Mouse (Mus musculus): ENCODE results near the gene Ralgapa1. TPM values are rescaled to one million over a fixed set of nuclear protein-coding genes. Genes with fewer than 3 reads are reported as not detected.
A peak's percentile ranks its signal among the peaks of the same experiment; 100 is the strongest.
"Not testable (repeated sequence)": the region's sequence is repeated elsewhere in the genome, so short reads cannot be mapped to it uniquely, and the experiment has no call there.

Gene Ralgapa1
- polyA plus RNA-seq, 1 experiment from 2014 or later, result 20.4 TPM

- H3K4me2 ChIP-seq, result peak within 1 kb of the TSS; percentile 94
- H3K4me3 ChIP-seq, result peak within 1 kb of the TSS; percentile 53
- H3K9me3 ChIP-seq (replicated peaks), result no peaks in the 10 kb centered on the region
- under 1% methylated on average over 72 of the region's 77 CpGs for WGBS
- H3K4me1 ChIP-seq (replicated peaks), result peaks cover 25% of the 10 kb centered on the region
- peaks cover 3% of the 10 kb centered on the region for H3K36me3 ChIP-seq
- no peak within 1 kb of the TSS for H3K9ac ChIP-seq
- no peak within 1 kb of the TSS for H3K27ac ChIP-seq (ENCODE audit: poor library complexity, severe bottlenecking)
- 0 out of 2 replicates have a peak, but pooled peaks have one; percentile 37 for ATAC-seq (ENCODE audit: insufficient number of reproducible peaks, low FRiP score)
- peaks cover 63% of the 10 kb centered on the region for H3K27me3 ChIP-seq (replicated peaks)
These were observed 221.9 kb downstream of the Ralgapa1 start, which contains the start of gene Insm2 for GRCm38 (mm10) chr12:55598887-55599561. Gene Insm2 (plus strand): TSS chr12:55599427.

GRCm38 (mm10) chr12:55598537-55598886 lies 222.5 kb downstream of the Ralgapa1 start:
- H3K9me3 ChIP-seq (replicated peaks), result no peaks in the 10 kb centered on the region
- peak overlapping the region; percentile 94 for H3K4me2 ChIP-seq
- peak overlapping the region; percentile 53 for H3K4me3 ChIP-seq
- WGBS, result 7% methylated on average over 7 of the region's 7 CpGs
- H3K4me1 ChIP-seq (replicated peaks), result peaks cover 25% of the 10 kb centered on the region
- H3K27ac ChIP-seq (ENCODE audit: poor library complexity, severe bottlenecking), result no peak overlapping the region
- H3K27me3 ChIP-seq (replicated peaks), result peaks cover 63% of the 10 kb centered on the region
- ATAC-seq (ENCODE audit: insufficient number of reproducible peaks, low FRiP score), result no peak
- no peaks in the 10 kb centered on the region for H3K36me3 ChIP-seq
- H3K9ac ChIP-seq, result no peak overlapping the region

GRCm38 (mm10) chr12:55586936-55587335 lies 234.0 kb downstream of the Ralgapa1 start:
- not testable (repeated sequence) for H3K9ac ChIP-seq; H3K9me3 ChIP-seq (replicated peaks); H3K4me2 ChIP-seq; H3K4me1 ChIP-seq (replicated peaks); H3K27ac ChIP-seq (ENCODE audit: poor library complexity, severe bottlenecking); H3K4me3 ChIP-seq; H3K27me3 ChIP-seq (replicated peaks); H3K36me3 ChIP-seq; ATAC-seq (ENCODE audit: insufficient number of reproducible peaks, low FRiP score)
- 55% methylated on average over 9 of the region's 9 CpGs for WGBS

- H3K36me3 ChIP-seq, result no peaks in the 10 kb centered on the region
- H3K9me3 ChIP-seq (replicated peaks), result peaks cover 4% of the 10 kb centered on the region
- 0 out of 2 replicates have a peak, but pooled peaks have one; percentile 42 for ATAC-seq (ENCODE audit: insufficient number of reproducible peaks, low FRiP score)
- H3K4me3 ChIP-seq, result no peak overlapping the region
- H3K9ac ChIP-seq, result no peak overlapping the region
- no peaks in the 10 kb centered on the region for H3K4me1 ChIP-seq (replicated peaks)
- no peak overlapping the region for H3K27ac ChIP-seq (ENCODE audit: poor library complexity, severe bottlenecking)
- H3K4me2 ChIP-seq, result no peak overlapping the region
- WGBS, result 5% methylated on average over 6 of the region's 6 CpGs
- no peaks in the 10 kb centered on the region for H3K27me3 ChIP-seq (replicated peaks)
These were observed 247.2 kb downstream of the Ralgapa1 start for GRCm38 (mm10) chr12:55573794-55574193.

- no peak overlapping the region for H3K27ac ChIP-seq (ENCODE audit: poor library complexity, severe bottlenecking)
- no peaks in the 10 kb centered on the region for H3K27me3 ChIP-seq (replicated peaks)
- H3K4me2 ChIP-seq, result no peak overlapping the region
- no peaks in the 10 kb centered on the region for H3K4me1 ChIP-seq (replicated peaks)
- ATAC-seq (ENCODE audit: insufficient number of reproducible peaks, low FRiP score), result no peak
- H3K4me3 ChIP-seq, result no peak overlapping the region
- H3K9me3 ChIP-seq (replicated peaks), result peaks cover 4% of the 10 kb centered on the region
- H3K9ac ChIP-seq, result no peak overlapping the region
- H3K36me3 ChIP-seq, result no peaks in the 10 kb centered on the region
These were observed 247.9 kb downstream of the Ralgapa1 start for GRCm38 (mm10) chr12:55573089-55573488.

- ATAC-seq (ENCODE audit: insufficient number of reproducible peaks, low FRiP score), result no peak
- no peak overlapping the region for H3K9ac ChIP-seq
- no peaks in the 10 kb centered on the region for H3K27me3 ChIP-seq (replicated peaks)
- H3K9me3 ChIP-seq (replicated peaks), result peaks cover 4% of the 10 kb centered on the region
- H3K4me3 ChIP-seq, result no peak overlapping the region
- no peaks in the 10 kb centered on the region for H3K36me3 ChIP-seq
- no peak overlapping the region for H3K4me2 ChIP-seq
- H3K27ac ChIP-seq (ENCODE audit: poor library complexity, severe bottlenecking), result no peak overlapping the region
- WGBS, result 80% methylated on average over 10 of the region's 10 CpGs
- H3K4me1 ChIP-seq (replicated peaks), result no peaks in the 10 kb centered on the region
These were observed 249.3 kb downstream of the Ralgapa1 start for GRCm38 (mm10) chr12:55571661-55572060.

- ATAC-seq (ENCODE audit: insufficient number of reproducible peaks, low FRiP score), result no peak
- Histone ChIP-seq H3K4me2 (no peak overlapping the region), H3K9me3 (replicated peaks) (peaks cover 4% of the 10 kb centered on the region), H3K27me3 (replicated peaks) (no peaks in the 10 kb centered on the region), H3K27ac (ENCODE audit: poor library complexity, severe bottlenecking) (no peak overlapping the region), H3K4me3 (no peak overlapping the region), H3K36me3 (no peaks in the 10 kb centered on the region), H3K4me1 (replicated peaks) (no peaks in the 10 kb centered on the region), H3K9ac (no peak overlapping the region)
- 75% methylated on average over 11 of the region's 11 CpGs for WGBS
These were observed 249.8 kb downstream of the Ralgapa1 start for GRCm38 (mm10) chr12:55571181-55571580.

GRCm38 (mm10) chr12:55570646-55571045 lies 250.3 kb downstream of the Ralgapa1 start:
- no peak overlapping the region for H3K27ac ChIP-seq (ENCODE audit: poor library complexity, severe bottlenecking)
- H3K27me3 ChIP-seq (replicated peaks), result no peaks in the 10 kb centered on the region
- no peaks in the 10 kb centered on the region for H3K36me3 ChIP-seq
- ATAC-seq (ENCODE audit: insufficient number of reproducible peaks, low FRiP score), result no peak
- no peak overlapping the region for H3K4me3 ChIP-seq
- no peaks in the 10 kb centered on the region for H3K4me1 ChIP-seq (replicated peaks)
- H3K9ac ChIP-seq, result no peak overlapping the region
- WGBS, result 81% methylated on average over 9 of the region's 9 CpGs
- H3K4me2 ChIP-seq, result no peak overlapping the region
- peaks cover 4% of the 10 kb centered on the region for H3K9me3 ChIP-seq (replicated peaks)

GRCm38 (mm10) chr12:55569676-55570075 lies 251.3 kb downstream of the Ralgapa1 start:
- Histone ChIP-seq H3K27me3 (replicated peaks) (no peaks in the 10 kb centered on the region), H3K9ac (no peak overlapping the region), H3K9me3 (replicated peaks) (peaks cover 4% of the 10 kb centered on the region), H3K4me1 (replicated peaks) (no peaks in the 10 kb centered on the region), H3K36me3 (no peaks in the 10 kb centered on the region), H3K27ac (ENCODE audit: poor library complexity, severe bottlenecking) (no peak overlapping the region), H3K4me2 (no peak overlapping the region), H3K4me3 (no peak overlapping the region)
- 44% methylated on average over 6 of the region's 6 CpGs for WGBS
- no peak for ATAC-seq (ENCODE audit: insufficient number of reproducible peaks, low FRiP score)

- no peak for ATAC-seq (ENCODE audit: insufficient number of reproducible peaks, low FRiP score)
- H3K9me3 ChIP-seq (replicated peaks), result peaks cover 4% of the 10 kb centered on the region
- 79% methylated on average over 3 of the region's 3 CpGs for WGBS
These were observed 252.5 kb downstream of the Ralgapa1 start for GRCm38 (mm10) chr12:55568466-55568865.

GRCm38 (mm10) chr12:55566837-55567236 lies 254.1 kb downstream of the Ralgapa1 start:
- H3K9me3 ChIP-seq (replicated peaks), result no peaks in the 10 kb centered on the region
- H3K4me1 ChIP-seq (replicated peaks), result no peaks in the 10 kb centered on the region
- no peaks in the 10 kb centered on the region for H3K27me3 ChIP-seq (replicated peaks)
- no peak overlapping the region for H3K4me3 ChIP-seq
- no peak overlapping the region for H3K9ac ChIP-seq
- H3K4me2 ChIP-seq, result no peak overlapping the region
- H3K27ac ChIP-seq (ENCODE audit: poor library complexity, severe bottlenecking), result no peak overlapping the region
- H3K36me3 ChIP-seq, result no peaks in the 10 kb centered on the region
- ATAC-seq (ENCODE audit: insufficient number of reproducible peaks, low FRiP score), result no peak
- WGBS, result 82% methylated on average over 5 of the region's 5 CpGs

More at GRCm38 (mm10) chr12:55568466-55568865, 252.5 kb downstream of the Ralgapa1 start:
- Histone ChIP-seq H3K27me3 (replicated peaks) (no peaks in the 10 kb centered on the region), H3K4me1 (replicated peaks) (no peaks in the 10 kb centered on the region), H3K9ac (no peak overlapping the region), H3K36me3 (no peaks in the 10 kb centered on the region), H3K27ac (ENCODE audit: poor library complexity, severe bottlenecking) (no peak overlapping the region), H3K4me2 (no peak overlapping the region), H3K4me3 (no peak overlapping the region)

GRCm38 (mm10) chr12:55565867-55566266 lies 255.1 kb downstream of the Ralgapa1 start:
- no peak overlapping the region for H3K4me3 ChIP-seq
- no peak overlapping the region for H3K27ac ChIP-seq (ENCODE audit: poor library complexity, severe bottlenecking)
- WGBS, result 69% methylated on average over 9 of the region's 9 CpGs
- no peaks in the 10 kb centered on the region for H3K9me3 ChIP-seq (replicated peaks)
- no peak overlapping the region for H3K9ac ChIP-seq
- no peaks in the 10 kb centered on the region for H3K36me3 ChIP-seq
- H3K27me3 ChIP-seq (replicated peaks), result no peaks in the 10 kb centered on the region
- no peaks in the 10 kb centered on the region for H3K4me1 ChIP-seq (replicated peaks)
- no peak overlapping the region for H3K4me2 ChIP-seq
- no peak for ATAC-seq (ENCODE audit: insufficient number of reproducible peaks, low FRiP score)
